Mouse (Mus musculus): ENCODE results near the gene Amigo2. TPM values are rescaled to one million over a fixed set of nuclear protein-coding genes. Genes with fewer than 3 reads are reported as not detected.

Gene Amigo2
- polyA plus RNA-seq, 1 experiment: 0.19 TPM

DNA sequence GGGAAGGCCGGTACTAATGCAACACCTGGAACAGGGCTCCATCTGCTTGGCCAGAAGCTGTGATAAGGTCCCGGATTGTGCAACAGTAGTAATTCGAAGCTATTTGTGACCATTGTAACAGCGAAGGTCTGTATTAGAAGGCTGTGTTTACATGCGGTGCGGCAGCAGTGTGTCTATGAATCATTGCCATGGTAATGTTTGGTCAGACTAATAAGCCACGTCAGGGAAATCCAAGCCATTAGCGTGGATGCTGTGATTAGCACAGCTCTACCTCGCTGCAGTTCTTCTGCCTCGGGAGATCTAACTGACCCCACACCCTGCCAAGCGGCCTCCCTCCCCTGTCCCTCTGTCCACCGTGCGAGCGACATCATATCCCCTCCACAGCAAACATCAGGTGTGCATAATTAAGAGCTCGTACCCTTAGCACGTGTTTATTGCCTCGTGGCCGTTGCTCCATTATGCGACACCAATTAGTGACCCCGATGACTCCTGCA is 29.6 kb upstream of the Amigo2 start:
- H3K36me3 ChIP-seq (ENCODE audit: control insufficient read depth, insufficient read depth): no peaks in the 10 kb centered on the region
- H3K79me2 ChIP-seq (ENCODE audit: control insufficient read depth, insufficient read depth): no peaks in the 10 kb centered on the region
- no peak overlapping the region for H3K4me2 ChIP-seq (ENCODE audit: low read depth)
- H3K27me3 ChIP-seq (ENCODE audit: control insufficient read depth, insufficient read depth, insufficient read length): no peaks in the 10 kb centered on the region
- H3ac ChIP-seq (ENCODE audit: control insufficient read depth, insufficient read length): no peak overlapping the region
- H3K4me3 ChIP-seq: no peak overlapping the region
- no peak for TF ChIP-seq MYOD1 (IDR thresholded peaks at IDR 0.05; ENCODE audit: control insufficient read depth in 1 of 3, insufficient read length in 2 of 3, low read depth in 2 of 3)
- no peak for TF ChIP-seq CEBPB (IDR thresholded peaks at IDR 0.05; ENCODE audit: insufficient read depth, poor library complexity, severe bottlenecking)
- TF ChIP-seq E2F4 (IDR thresholded peaks at IDR 0.05; ENCODE audit: insufficient read depth): no peak
- no peak for TF ChIP-seq POLR2AphosphoS2 (IDR thresholded peaks at IDR 0.05; ENCODE audit: insufficient read length, low read depth)
- TF ChIP-seq TCF12 (IDR thresholded peaks at IDR 0.05; ENCODE audit: insufficient read depth, poor library complexity, severe bottlenecking): no peak
- TF ChIP-seq MYOG (IDR thresholded peaks at IDR 0.05; ENCODE audit: control insufficient read depth in 1 of 3, insufficient read depth in 1 of 3, insufficient read length in 2 of 3, low read depth in 2 of 3): no peak
- TF ChIP-seq REST (IDR thresholded peaks at IDR 0.05; ENCODE audit: insufficient read depth, insufficient read length): no peak
- TF ChIP-seq SRF (IDR thresholded peaks at IDR 0.05; ENCODE audit: control insufficient read depth, insufficient read length, low read depth): no peak
- TF ChIP-seq USF1 (IDR thresholded peaks at IDR 0.05; ENCODE audit: low read depth): no peak
- TF ChIP-seq POLR2A (IDR thresholded peaks at IDR 0.05; ENCODE audit: insufficient read length, low read depth): no peak
- TF ChIP-seq MAX (IDR thresholded peaks at IDR 0.05; ENCODE audit: low read depth): no peak
- no peak for TF ChIP-seq TCF3 (IDR thresholded peaks at IDR 0.05; ENCODE audit: insufficient read length, low read depth)

DNA sequence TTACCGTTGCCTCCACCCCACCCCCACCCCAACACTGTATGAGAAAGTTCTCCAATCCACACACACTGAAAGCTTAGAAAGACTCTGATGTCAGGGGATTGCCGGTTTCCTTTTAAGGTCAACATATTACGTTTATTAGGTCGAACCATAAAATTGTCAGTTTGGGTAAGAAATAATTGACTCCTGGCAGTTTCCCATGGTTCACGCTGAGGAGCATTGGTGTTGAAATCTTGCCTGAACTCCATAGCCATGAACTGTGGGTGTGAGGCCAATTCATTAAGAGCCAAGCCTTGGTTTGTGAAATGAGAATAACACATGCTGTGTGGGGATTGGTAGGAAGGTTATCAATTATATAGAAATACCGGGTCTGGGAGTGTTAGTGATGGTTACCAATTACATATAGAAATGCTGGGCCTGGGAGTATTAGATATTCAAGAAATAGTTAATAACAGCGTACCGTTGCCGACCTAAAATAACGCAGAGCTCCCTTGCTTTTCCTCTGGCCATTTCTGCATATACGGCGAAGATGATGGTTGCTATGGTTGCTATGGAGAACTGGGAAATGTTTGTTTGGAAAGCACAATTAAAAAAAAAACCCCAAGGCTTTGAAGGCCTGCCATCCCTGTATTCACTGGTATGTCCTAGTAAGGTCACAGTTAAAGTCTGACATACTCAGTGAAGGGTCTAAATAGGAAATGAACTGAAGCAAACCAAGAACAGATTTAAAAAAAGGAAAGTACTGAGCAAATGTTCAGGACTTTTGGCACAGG is 28.7 kb upstream of the Amigo2 start:
- Histone ChIP-seq H3K27me3 (ENCODE audit: control insufficient read depth, insufficient read depth, insufficient read length) (no peaks in the 10 kb centered on the region), H3K4me3 (no peak overlapping the region), H3K36me3 (ENCODE audit: control insufficient read depth, insufficient read depth) (no peaks in the 10 kb centered on the region), H3ac (ENCODE audit: control insufficient read depth, insufficient read length) (no peak overlapping the region), H3K79me2 (ENCODE audit: control insufficient read depth, insufficient read depth) (no peaks in the 10 kb centered on the region), H3K4me2 (ENCODE audit: low read depth) (no peak overlapping the region)
- TF ChIP-seq MYOG (IDR thresholded peaks at IDR 0.05; ENCODE audit: control insufficient read depth in 1 of 3, insufficient read depth in 1 of 3, insufficient read length in 2 of 3, low read depth in 2 of 3): no peak
- no peak for TF ChIP-seq POLR2AphosphoS2 (IDR thresholded peaks at IDR 0.05; ENCODE audit: insufficient read length, low read depth)
- TF ChIP-seq USF1 (IDR thresholded peaks at IDR 0.05; ENCODE audit: low read depth): no peak
- no peak for TF ChIP-seq TCF3 (IDR thresholded peaks at IDR 0.05; ENCODE audit: insufficient read length, low read depth)
- TF ChIP-seq TCF12 (IDR thresholded peaks at IDR 0.05; ENCODE audit: insufficient read depth, poor library complexity, severe bottlenecking): no peak
- TF ChIP-seq E2F4 (IDR thresholded peaks at IDR 0.05; ENCODE audit: insufficient read depth): no peak
- no peak for TF ChIP-seq POLR2A (IDR thresholded peaks at IDR 0.05; ENCODE audit: insufficient read length, low read depth)
- no peak for TF ChIP-seq CEBPB (IDR thresholded peaks at IDR 0.05; ENCODE audit: insufficient read depth, poor library complexity, severe bottlenecking)
- TF ChIP-seq SRF (IDR thresholded peaks at IDR 0.05; ENCODE audit: control insufficient read depth, insufficient read length, low read depth): no peak
- TF ChIP-seq MYOD1 (IDR thresholded peaks at IDR 0.05; ENCODE audit: control insufficient read depth in 1 of 3, insufficient read length in 2 of 3, low read depth in 2 of 3): no peak
- TF ChIP-seq REST (IDR thresholded peaks at IDR 0.05; ENCODE audit: insufficient read depth, insufficient read length): no peak
- TF ChIP-seq MAX (IDR thresholded peaks at IDR 0.05; ENCODE audit: low read depth): no peak

DNA sequence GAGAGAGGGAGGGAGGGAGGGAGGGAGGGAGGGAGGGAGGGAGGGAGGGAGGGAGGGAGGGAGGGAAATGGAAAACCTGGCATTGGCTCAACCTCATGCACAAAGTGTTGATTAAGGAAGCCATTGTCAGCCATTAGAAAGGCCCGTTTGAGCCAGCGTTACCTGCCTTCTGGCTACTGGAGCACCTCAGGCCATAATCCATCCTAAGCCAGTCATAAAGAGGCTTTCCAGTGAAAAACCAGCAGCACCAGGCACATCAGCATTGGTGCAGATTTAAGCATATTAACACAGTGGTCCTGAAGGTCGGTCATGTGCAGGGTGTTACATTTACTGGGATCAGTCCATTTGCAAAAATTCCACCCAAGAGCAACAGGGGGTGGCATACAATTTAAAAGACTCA is 25.7 kb upstream of the Amigo2 start:
- no peak overlapping the region for H3ac ChIP-seq (ENCODE audit: control insufficient read depth, insufficient read length)
- no peaks in the 10 kb centered on the region for H3K36me3 ChIP-seq (ENCODE audit: control insufficient read depth, insufficient read depth)
- no peak overlapping the region for H3K4me2 ChIP-seq (ENCODE audit: low read depth)
- H3K4me3 ChIP-seq: no peak overlapping the region
- no peaks in the 10 kb centered on the region for H3K79me2 ChIP-seq (ENCODE audit: control insufficient read depth, insufficient read depth)
- no peaks in the 10 kb centered on the region for H3K27me3 ChIP-seq (ENCODE audit: control insufficient read depth, insufficient read depth, insufficient read length)
- TF ChIP-seq POLR2AphosphoS2 (IDR thresholded peaks at IDR 0.05; ENCODE audit: insufficient read length, low read depth) (no peak), MYOG (IDR thresholded peaks at IDR 0.05; ENCODE audit: control insufficient read depth in 1 of 3, insufficient read depth in 1 of 3, insufficient read length in 2 of 3, low read depth in 2 of 3) (no peak), MAX (IDR thresholded peaks at IDR 0.05; ENCODE audit: low read depth) (no peak), TCF12 (IDR thresholded peaks at IDR 0.05; ENCODE audit: insufficient read depth, poor library complexity, severe bottlenecking) (no peak), MYOD1 (IDR thresholded peaks at IDR 0.05; ENCODE audit: control insufficient read depth in 1 of 3, insufficient read length in 2 of 3, low read depth in 2 of 3) (no peak), CEBPB (IDR thresholded peaks at IDR 0.05; ENCODE audit: insufficient read depth, poor library complexity, severe bottlenecking) (no peak), SRF (IDR thresholded peaks at IDR 0.05; ENCODE audit: control insufficient read depth, insufficient read length, low read depth) (no peak), TCF3 (IDR thresholded peaks at IDR 0.05; ENCODE audit: insufficient read length, low read depth) (no peak), REST (IDR thresholded peaks at IDR 0.05; ENCODE audit: insufficient read depth, insufficient read length) (no peak), E2F4 (IDR thresholded peaks at IDR 0.05; ENCODE audit: insufficient read depth) (no peak), USF1 (IDR thresholded peaks at IDR 0.05; ENCODE audit: low read depth) (no peak), POLR2A (IDR thresholded peaks at IDR 0.05; ENCODE audit: insufficient read length, low read depth) (no peak)

DNA sequence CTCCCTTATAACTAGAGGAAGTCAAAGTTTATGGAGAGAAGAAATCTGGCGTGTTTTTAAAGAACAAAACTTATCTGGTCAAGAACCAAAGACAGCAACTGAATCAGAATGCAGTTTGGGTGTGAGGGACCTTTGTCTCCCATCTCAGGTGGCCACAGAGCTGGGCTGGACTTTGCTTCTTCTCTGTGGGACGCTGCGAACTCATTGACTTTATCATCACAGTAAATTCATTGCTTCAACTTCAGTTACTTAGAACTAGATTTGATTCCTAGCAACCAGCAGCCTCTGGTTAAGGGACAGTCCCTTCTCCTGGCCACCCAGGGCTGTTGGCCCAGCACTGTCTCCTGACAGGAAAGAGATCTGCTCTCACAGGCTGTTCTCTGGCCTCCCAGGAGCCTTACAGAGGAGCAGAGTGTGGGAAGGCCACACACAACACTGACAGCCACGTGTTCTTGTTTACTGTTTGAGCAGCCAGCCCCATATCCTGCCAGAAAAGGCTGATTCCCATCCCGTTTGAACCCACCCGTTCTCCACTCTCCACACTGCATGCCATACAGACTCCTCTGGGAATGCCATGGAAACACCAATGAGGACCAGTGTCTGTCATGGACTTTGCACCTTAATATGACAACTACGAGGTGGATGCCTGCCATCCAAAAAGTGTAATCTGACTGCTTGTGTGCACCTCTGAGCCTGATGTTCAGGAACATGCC is 25.1 kb upstream of the Amigo2 start:
- no peak for TF ChIP-seq MAX (IDR thresholded peaks at IDR 0.05; ENCODE audit: low read depth)
- no peak for TF ChIP-seq POLR2A (IDR thresholded peaks at IDR 0.05; ENCODE audit: insufficient read length, low read depth)
- TF ChIP-seq MYOG (IDR thresholded peaks at IDR 0.05; ENCODE audit: control insufficient read depth in 1 of 3, insufficient read depth in 1 of 3, insufficient read length in 2 of 3, low read depth in 2 of 3): no peak
- no peak for TF ChIP-seq CEBPB (IDR thresholded peaks at IDR 0.05; ENCODE audit: insufficient read depth, poor library complexity, severe bottlenecking)
- no peak for TF ChIP-seq USF1 (IDR thresholded peaks at IDR 0.05; ENCODE audit: low read depth)
- no peak for TF ChIP-seq TCF3 (IDR thresholded peaks at IDR 0.05; ENCODE audit: insufficient read length, low read depth)
- TF ChIP-seq E2F4 (IDR thresholded peaks at IDR 0.05; ENCODE audit: insufficient read depth): no peak
- TF ChIP-seq MYOD1 (IDR thresholded peaks at IDR 0.05; ENCODE audit: control insufficient read depth in 1 of 3, insufficient read length in 2 of 3, low read depth in 2 of 3): no peak
- Histone ChIP-seq H3K4me2 (ENCODE audit: low read depth) (no peak overlapping the region), H3K4me3 (no peak overlapping the region), H3ac (ENCODE audit: control insufficient read depth, insufficient read length) (no peak overlapping the region), H3K27me3 (ENCODE audit: control insufficient read depth, insufficient read depth, insufficient read length) (no peaks in the 10 kb centered on the region), H3K79me2 (ENCODE audit: control insufficient read depth, insufficient read depth) (no peaks in the 10 kb centered on the region), H3K36me3 (ENCODE audit: control insufficient read depth, insufficient read depth) (no peaks in the 10 kb centered on the region)

All from myocyte (in vitro differentiated cells).